Mouse (Mus musculus): ENCODE data around the gene H2al1i. TPM values are rescaled to one million over a fixed set of nuclear protein-coding genes. Genes with fewer than 3 reads are reported as not detected.
"Not testable (repeated sequence)": the region's sequence is repeated elsewhere in the genome, so short reads cannot be mapped to it uniquely, and the experiment has no call there.

Gene H2al1i
- total RNA-seq (2012; rRNA removed) (not detected in 2 replicates), total RNA-seq (2014; rRNA removed) (not detected in 2 replicates), polyA plus RNA-seq (2012; ENCODE audit: insufficient read length, low read depth) (not detected in 2 replicates)

DNA sequence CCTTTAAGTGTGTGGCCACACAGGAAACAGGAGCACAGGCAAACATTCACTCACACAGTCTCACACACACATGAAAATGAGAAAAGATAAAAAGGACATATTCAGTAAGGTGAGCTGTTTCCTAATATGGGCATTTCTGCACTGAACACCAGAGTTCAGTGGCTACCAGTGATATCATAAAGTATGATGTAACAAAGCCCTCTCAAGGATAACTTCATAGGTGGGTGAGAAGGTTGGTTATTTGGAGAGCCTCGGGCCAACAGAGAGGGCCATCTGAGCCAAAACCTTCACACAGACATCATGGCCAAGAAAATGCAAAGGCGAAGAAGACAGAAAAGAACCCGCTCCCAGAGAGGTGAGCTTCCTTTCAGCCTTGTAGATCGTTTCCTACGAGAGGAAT lies at the start of gene H2al1i:
Gene H2al1i, plus strand, starts transcription at position 301 of the 400 bp plus-strand sequence.
- H3K4me3 ChIP-seq (replicated peaks in 1 of 3; ENCODE audit: low read depth in 2 of 3, low read length in 2 of 3, poor library complexity in 1 of 3); dilution Hi-C loops (cut with MboI; ENCODE audit: extremely low pct_ligation_motif_present, extremely low pct_unique_long_range_greater_than_20kb, low sequenced_read_pairs); H3K9ac ChIP-seq (ENCODE audit: insufficient read depth, low read depth); H3K9me3 ChIP-seq (replicated peaks; ENCODE audit: low read length); DNase-seq (ENCODE audit: extremely low read depth); H3K4me2 ChIP-seq (ENCODE audit: insufficient read depth, low read depth, poor library complexity, severe bottlenecking); in situ Hi-C loops (cut with MboI; ENCODE audit: low pct_ligation_motif_present, low pct_unique_long_range_greater_than_20kb, low sequenced_read_pairs); H3K4me1 ChIP-seq (ENCODE audit: control insufficient read depth in 1 of 2, insufficient read depth in 2 of 2); H3K79me2 ChIP-seq (replicated peaks; ENCODE audit: control insufficient read depth, extremely low read depth, insufficient read depth, poor library complexity, severe bottlenecking); H3K36me3 ChIP-seq (replicated peaks in 1 of 2; ENCODE audit: control insufficient read depth in 1 of 2, insufficient read depth in 1 of 2, low read length in 1 of 2); H3K27me3 ChIP-seq (replicated peaks); H3K27ac ChIP-seq (ENCODE audit: insufficient read depth, low read depth): not testable (repeated sequence)

DNA sequence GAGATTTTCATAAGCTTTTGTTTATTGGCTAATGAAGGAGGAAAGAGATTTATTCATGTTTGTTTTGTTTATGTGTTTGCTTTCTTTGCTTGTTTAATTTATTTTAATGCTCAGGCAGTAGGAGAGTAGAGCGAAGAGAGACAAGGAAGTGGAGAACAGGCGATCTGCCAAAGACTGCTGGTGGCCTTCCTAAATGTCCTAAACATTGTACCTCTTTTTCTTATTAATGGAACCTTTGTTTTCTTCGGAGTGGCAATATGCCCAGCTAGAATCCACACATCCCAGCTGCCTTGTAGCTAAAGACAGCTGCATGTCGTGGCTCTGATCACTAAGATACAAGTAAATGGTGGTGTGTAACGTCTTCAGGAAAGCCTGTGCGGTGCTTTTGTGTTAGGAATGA lies 47.4 kb upstream of the H2al1i start:
- no peak for DNase-seq (ENCODE audit: extremely low read depth)
- no peaks in the 10 kb centered on the region for H3K79me2 ChIP-seq (replicated peaks; ENCODE audit: control insufficient read depth, extremely low read depth, insufficient read depth, poor library complexity, severe bottlenecking)
- no peaks in the 10 kb centered on the region for H3K36me3 ChIP-seq (replicated peaks in 1 of 2; ENCODE audit: control insufficient read depth in 1 of 2, insufficient read depth in 1 of 2, low read length in 1 of 2)
- H3K4me2 ChIP-seq (ENCODE audit: insufficient read depth, low read depth, poor library complexity, severe bottlenecking): no peak overlapping the region
- no peak for TF ChIP-seq USF2 (conservative IDR thresholded peaks at IDR 0.05; ENCODE audit: low read depth, low read length)
- TF ChIP-seq PAX5 (IDR thresholded peaks at IDR 0.05; ENCODE audit: low read length): no peak
- no peak for TF ChIP-seq MXI1 (IDR thresholded peaks at IDR 0.05; ENCODE audit: low read depth, low read length)
- TF ChIP-seq MAFK (IDR thresholded peaks at IDR 0.05; ENCODE audit: insufficient replicate concordance, low read length): no peak
- TF ChIP-seq E2F4 (IDR thresholded peaks at IDR 0.05; ENCODE audit: insufficient replicate concordance, low read depth, low read length): no peak
- no peak for TF ChIP-seq MAX (IDR thresholded peaks at IDR 0.05; ENCODE audit: low read length)
- no peak for TF ChIP-seq ELF1 (IDR thresholded peaks at IDR 0.05; ENCODE audit: low read depth, low read length)
- no peak for TF ChIP-seq TBP (conservative IDR thresholded peaks at IDR 0.05; ENCODE audit: low read depth, low read length)
- TF ChIP-seq MAZ (IDR thresholded peaks at IDR 0.05; ENCODE audit: low read depth, low read length): no peak
- TF ChIP-seq POLR2A (IDR thresholded peaks at IDR 0.05; ENCODE audit: low read depth, low read length): no peak
- TF ChIP-seq ZNF384 (IDR thresholded peaks at IDR 0.05; ENCODE audit: low read depth, low read length): no peak
- TF ChIP-seq MEF2A (IDR thresholded peaks at IDR 0.05; ENCODE audit: borderline replicate concordance, low read depth, low read length): no peak
- TF ChIP-seq BHLHE40 (IDR thresholded peaks at IDR 0.05; ENCODE audit: low read depth, low read length): no peak
- no peak overlapping the region for H3K27ac ChIP-seq (ENCODE audit: insufficient read depth, low read depth)
- no peaks in the 10 kb centered on the region for H3K9me3 ChIP-seq (replicated peaks; ENCODE audit: low read length)
- H3K4me1 ChIP-seq (ENCODE audit: control insufficient read depth in 1 of 2, insufficient read depth in 2 of 2): no peaks in the 10 kb centered on the region
- H3K9ac ChIP-seq (ENCODE audit: insufficient read depth, low read depth): no peak overlapping the region
- no peaks in the 10 kb centered on the region for H3K27me3 ChIP-seq (replicated peaks)
- in situ Hi-C loops (cut with MboI; ENCODE audit: low pct_ligation_motif_present, low pct_unique_long_range_greater_than_20kb, low sequenced_read_pairs) (no loop called here), dilution Hi-C loops (cut with MboI; ENCODE audit: extremely low pct_ligation_motif_present, extremely low pct_unique_long_range_greater_than_20kb, low sequenced_read_pairs) (no loop called here)
- H3K4me3 ChIP-seq (replicated peaks in 1 of 3; ENCODE audit: low read depth in 2 of 3, low read length in 2 of 3, poor library complexity in 1 of 3): no peak overlapping the region

DNA sequence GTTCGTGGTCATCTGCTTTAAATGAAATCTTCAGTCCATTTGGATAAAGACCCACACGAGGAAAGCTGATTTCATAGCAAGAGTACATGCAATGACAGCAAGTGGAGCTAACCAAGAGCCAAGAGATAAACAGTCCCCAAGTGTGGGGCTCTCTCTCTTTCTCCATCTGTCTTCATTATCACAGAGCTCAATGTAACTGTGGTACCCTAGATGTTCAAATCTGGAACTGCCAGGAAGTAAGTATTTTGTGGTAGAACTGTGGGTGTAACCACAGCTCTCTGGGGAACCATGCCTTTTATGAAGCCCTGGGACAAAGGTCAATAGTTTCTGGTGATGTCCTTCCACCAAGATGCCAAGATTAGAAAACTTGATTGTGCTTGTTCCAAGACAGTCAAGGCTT lies 43.7 kb upstream of the H2al1i start:
- Histone ChIP-seq H3K27me3 (replicated peaks) (no peaks in the 10 kb centered on the region), H3K79me2 (replicated peaks; ENCODE audit: control insufficient read depth, extremely low read depth, insufficient read depth, poor library complexity, severe bottlenecking) (no peaks in the 10 kb centered on the region), H3K36me3 (replicated peaks in 1 of 2; ENCODE audit: control insufficient read depth in 1 of 2, insufficient read depth in 1 of 2, low read length in 1 of 2) (no peaks in the 10 kb centered on the region), H3K9ac (ENCODE audit: insufficient read depth, low read depth) (no peak overlapping the region), H3K4me2 (ENCODE audit: insufficient read depth, low read depth, poor library complexity, severe bottlenecking) (no peak overlapping the region), H3K4me1 (ENCODE audit: control insufficient read depth in 1 of 2, insufficient read depth in 2 of 2) (no peaks in the 10 kb centered on the region), H3K27ac (ENCODE audit: insufficient read depth, low read depth) (no peak overlapping the region), H3K9me3 (replicated peaks; ENCODE audit: low read length) (no peaks in the 10 kb centered on the region), H3K4me3 (replicated peaks in 1 of 3; ENCODE audit: low read depth in 2 of 3, low read length in 2 of 3, poor library complexity in 1 of 3) (no peak overlapping the region)
- dilution Hi-C loops (cut with MboI; ENCODE audit: extremely low pct_ligation_motif_present, extremely low pct_unique_long_range_greater_than_20kb, low sequenced_read_pairs) (no loop called here), in situ Hi-C loops (cut with MboI; ENCODE audit: low pct_ligation_motif_present, low pct_unique_long_range_greater_than_20kb, low sequenced_read_pairs) (no loop called here)
- no peak for DNase-seq (ENCODE audit: extremely low read depth)
- TF ChIP-seq MXI1 (IDR thresholded peaks at IDR 0.05; ENCODE audit: low read depth, low read length): no peak
- no peak for TF ChIP-seq ELF1 (IDR thresholded peaks at IDR 0.05; ENCODE audit: low read depth, low read length)
- no peak for TF ChIP-seq SMC3 (IDR thresholded peaks at IDR 0.05; ENCODE audit: low read depth, low read length)
- TF ChIP-seq GABPA (IDR thresholded peaks at IDR 0.05; ENCODE audit: insufficient replicate concordance, low read depth, low read length): no peak
